Mouse (Mus musculus) WW6 (cell line): ENCODE results near the gene Clba1.

ENCODE experiments used
- DNase-seq: peaks from one replicate; pipeline ENCODE4 v3.0.0-alpha.2; 2013; ENCODE audit warnings: low read depth, low spot score

Gene Clba1

GRCm38 (mm10) chr12:112850344-112850743 is 41.6 kb downstream of the Clba1 start:
- DNase-seq, result no peak

- no peak for DNase-seq
Measured at GRCm38 (mm10) chr12:112851116-112851515, 42.4 kb downstream of the Clba1 start.

DNA sequence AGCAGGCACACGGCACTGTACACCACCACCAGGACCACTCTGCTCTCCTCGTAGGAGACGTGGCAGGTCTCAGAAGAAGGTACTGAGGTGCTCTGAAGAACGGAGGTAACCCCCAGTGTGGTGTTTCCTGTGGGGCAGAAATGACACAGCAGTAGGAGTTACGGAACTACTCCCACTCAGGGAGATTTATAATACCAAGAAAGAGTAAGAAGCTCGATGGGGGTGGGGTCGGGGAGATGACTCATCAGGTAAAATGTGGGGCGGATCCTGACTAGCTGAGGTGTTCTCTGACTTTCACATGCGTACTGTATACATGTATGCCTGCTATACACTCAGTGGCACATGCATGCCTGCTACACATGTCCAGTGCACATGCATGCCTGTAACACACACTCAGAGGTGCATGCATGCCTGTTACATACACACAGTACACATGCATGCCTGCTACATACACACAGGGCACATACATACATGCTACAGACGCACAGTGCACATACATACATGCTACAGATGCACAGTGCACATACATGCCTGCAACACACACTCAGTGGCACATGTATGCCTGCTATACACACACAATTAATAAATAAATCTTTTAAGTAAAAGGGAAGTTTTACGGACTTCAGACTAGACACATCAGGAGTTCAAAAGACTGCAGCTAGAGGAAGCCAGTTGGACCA is 44.5 kb downstream of the Clba1 start:
- DNase-seq, result no peak

GRCm38 (mm10) chr12:112854610-112855333 is 46.0 kb downstream of the Clba1 start:
- no peak for DNase-seq

DNA sequence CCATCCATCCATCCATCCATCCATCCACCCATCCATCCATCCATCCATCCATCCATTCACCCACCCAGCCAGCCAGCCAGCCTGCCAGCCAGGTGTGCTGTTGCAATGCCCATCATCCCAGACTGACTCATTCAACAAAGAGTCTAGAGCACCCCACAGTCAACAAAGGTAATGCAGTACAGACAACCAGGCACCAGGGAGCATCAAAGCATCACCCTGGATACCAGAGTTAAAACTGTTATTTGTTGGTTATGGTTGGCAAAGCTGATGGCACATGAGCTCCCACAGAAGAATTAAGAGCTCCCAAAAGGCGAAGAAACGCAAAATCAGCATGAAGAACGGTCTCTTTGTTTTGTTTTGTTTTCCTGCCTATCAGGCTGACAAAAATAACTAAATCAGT is 47.6 kb downstream of the Clba1 start:
- no peak for DNase-seq

- no peak for DNase-seq
Measured at GRCm38 (mm10) chr12:112857021-112857925, 48.5 kb downstream of the Clba1 start.

- DNase-seq, result no peak
Measured at GRCm38 (mm10) chr12:112858581-112859336, 50.0 kb downstream of the Clba1 start.

- no peak for DNase-seq
Measured at GRCm38 (mm10) chr12:112859930-112860329, 51.2 kb downstream of the Clba1 start.

DNA sequence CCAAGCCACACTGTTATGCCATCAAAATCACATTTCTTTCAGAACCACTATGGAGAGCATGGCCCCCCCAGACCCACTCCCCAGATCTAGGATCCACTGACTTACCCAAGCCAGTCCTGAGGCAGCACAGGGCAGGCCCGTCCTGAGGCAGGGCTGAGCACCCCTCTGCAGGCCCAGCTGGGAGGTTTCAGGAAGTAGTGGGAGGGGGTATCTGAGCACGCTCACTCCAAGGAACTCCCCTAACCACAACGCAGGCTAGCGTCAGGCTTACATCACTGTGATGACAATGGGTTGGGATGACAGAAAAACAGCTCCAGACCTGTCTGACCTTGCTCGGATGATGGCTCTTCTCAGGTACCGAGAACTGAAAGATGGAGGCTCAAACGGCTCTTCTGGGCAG is 52.0 kb downstream of the Clba1 start:
- no peak for DNase-seq

DNA sequence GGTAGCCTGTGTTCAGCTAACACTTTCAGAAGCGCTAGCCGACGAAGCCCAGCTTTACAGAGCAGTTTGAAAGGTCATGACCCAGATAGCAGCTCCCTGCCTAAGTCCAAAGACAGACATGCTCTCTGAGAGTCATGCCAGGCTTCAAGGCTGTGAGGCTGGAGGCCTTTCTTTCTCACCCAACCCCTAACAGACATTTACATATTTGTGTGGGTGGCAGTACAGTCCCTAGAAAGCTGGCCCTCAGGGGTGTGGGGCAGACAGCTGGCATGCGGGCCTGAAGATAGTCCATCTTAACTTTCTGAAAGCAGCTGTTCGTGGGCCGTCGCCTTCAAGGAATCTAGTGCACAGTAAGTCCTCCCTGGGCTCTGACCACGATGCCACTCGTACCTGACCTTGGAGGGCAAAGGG is 53.2 kb downstream of the Clba1 start:
- no peak for DNase-seq

DNA sequence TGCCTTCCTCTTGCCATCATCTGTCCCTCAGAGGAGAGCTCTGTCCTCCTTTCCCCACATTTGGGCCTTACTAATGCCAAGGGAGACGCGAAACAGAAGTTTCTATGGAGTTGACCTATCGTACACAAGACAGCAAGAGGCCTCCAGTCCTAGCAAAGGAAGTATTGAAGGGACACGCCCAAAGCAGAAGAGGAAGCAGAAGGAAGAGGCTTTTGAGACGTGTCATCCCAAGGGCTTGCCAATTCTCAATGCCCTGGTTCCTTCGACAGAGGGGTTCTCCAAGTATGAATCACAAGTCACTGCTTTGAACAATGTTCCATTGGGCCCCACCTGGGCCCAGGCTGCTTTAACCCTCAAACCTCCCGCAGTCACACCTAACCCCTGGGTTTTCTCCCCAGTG is 56.1 kb downstream of the Clba1 start:
- no peak for DNase-seq
